Mouse (Mus musculus): Measurements from ENCODE around the gene Naa80. TPM values are rescaled to one million over a fixed set of nuclear protein-coding genes. Genes with fewer than 3 reads are reported as not detected.
A peak's percentile ranks its signal among the peaks of the same experiment; 100 is the strongest.

The Naa80 gene
- polyA plus RNA-seq, 1 experiment from 2014 or later: 15.1 TPM

GRCm38 (mm10) chr9:107625351-107626128, 46.9 kb downstream of the Naa80 start:
- peaks cover 5% of the 10 kb centered on the region for H3K36me3 ChIP-seq (ENCODE audit: control insufficient read depth, insufficient read depth)
- H3K9me3 ChIP-seq (replicated peaks; ENCODE audit: control insufficient read depth, low read length): no peaks in the 10 kb centered on the region
- peak overlapping the region; percentile 72 for H3K27ac ChIP-seq (ENCODE audit: low read length)
- no peak overlapping the region for H3K4me2 ChIP-seq (ENCODE audit: low read depth, low read length)
- peak overlapping the region; percentile 56 for H3K9ac ChIP-seq (ENCODE audit: low read length)
- H3K4me1 ChIP-seq (ENCODE audit: control insufficient read depth, insufficient read depth, low read length): peaks cover 78% of the 10 kb centered on the region
- H3K4me3 ChIP-seq (ENCODE audit: low read length): no peak overlapping the region
- 88% methylated on average over 12 of the region's 12 CpGs for WGBS
- H3K27me3 ChIP-seq (ENCODE audit: control insufficient read depth, insufficient read depth, low read length): no peaks in the 10 kb centered on the region
- no peak for ATAC-seq (replicated peaks; ENCODE audit: extremely low read depth, insufficient read depth, low FRiP score)

- Histone ChIP-seq H3K36me3 (ENCODE audit: control insufficient read depth, insufficient read depth) (peaks cover 5% of the 10 kb centered on the region), H3K4me1 (ENCODE audit: control insufficient read depth, insufficient read depth, low read length) (peaks cover 78% of the 10 kb centered on the region), H3K9me3 (replicated peaks; ENCODE audit: control insufficient read depth, low read length) (no peaks in the 10 kb centered on the region), H3K4me3 (ENCODE audit: low read length) (peak overlapping the region; percentile 4; the same call in 1 of the 2 replicates), H3K27ac (ENCODE audit: low read length) (peak overlapping the region; percentile 88), H3K4me2 (ENCODE audit: low read depth, low read length) (peak overlapping the region; percentile 26), H3K9ac (ENCODE audit: low read length) (peak overlapping the region; percentile 32), H3K27me3 (ENCODE audit: control insufficient read depth, insufficient read depth, low read length) (no peaks in the 10 kb centered on the region)
- ATAC-seq (replicated peaks; ENCODE audit: extremely low read depth, insufficient read depth, low FRiP score): no peak; the same call in 1 of the 2 replicates
- WGBS: 45% methylated on average over 15 of the region's 15 CpGs
Observed at GRCm38 (mm10) chr9:107626158-107626843, 47.6 kb downstream of the Naa80 start.

GRCm38 (mm10) chr9:107626844-107627277, 48.2 kb downstream of the Naa80 start:
- H3K4me3 ChIP-seq (ENCODE audit: low read length): peak overlapping the region; percentile 4; the same call in 1 of the 2 replicates

GRCm38 (mm10) chr9:107627387-107628255, 48.9 kb downstream of the Naa80 start:
- Histone ChIP-seq H3K4me3 (ENCODE audit: low read length) (no peak overlapping the region), H3K36me3 (ENCODE audit: control insufficient read depth, insufficient read depth) (peaks cover 2% of the 10 kb centered on the region; the same call in 1 of the 2 replicates), H3K4me2 (ENCODE audit: low read depth, low read length) (peak overlapping the region; percentile 45), H3K9me3 (replicated peaks; ENCODE audit: control insufficient read depth, low read length) (no peaks in the 10 kb centered on the region), H3K4me1 (ENCODE audit: control insufficient read depth, insufficient read depth, low read length) (peaks cover 85% of the 10 kb centered on the region), H3K27ac (ENCODE audit: low read length) (peak overlapping the region; percentile 88), H3K9ac (ENCODE audit: low read length) (peak overlapping the region; percentile 30), H3K27me3 (ENCODE audit: control insufficient read depth, insufficient read depth, low read length) (no peaks in the 10 kb centered on the region)
- ATAC-seq (replicated peaks; ENCODE audit: extremely low read depth, insufficient read depth, low FRiP score): no peak
- 31% methylated on average over 20 of the region's 20 CpGs for WGBS

More at GRCm38 (mm10) chr9:107626844-107627277, 48.2 kb downstream of the Naa80 start:
- Histone ChIP-seq H3K4me2 (ENCODE audit: low read depth, low read length) (peak overlapping the region; percentile 26), H3K27ac (ENCODE audit: low read length) (peak overlapping the region; percentile 88), H3K27me3 (ENCODE audit: control insufficient read depth, insufficient read depth, low read length) (no peaks in the 10 kb centered on the region), H3K36me3 (ENCODE audit: control insufficient read depth, insufficient read depth) (peaks cover 5% of the 10 kb centered on the region), H3K4me1 (ENCODE audit: control insufficient read depth, insufficient read depth, low read length) (peaks cover 80% of the 10 kb centered on the region), H3K9me3 (replicated peaks; ENCODE audit: control insufficient read depth, low read length) (no peaks in the 10 kb centered on the region), H3K9ac (ENCODE audit: low read length) (peak overlapping the region; percentile 30)
- peak; percentile 59 for ATAC-seq (replicated peaks; ENCODE audit: extremely low read depth, insufficient read depth, low FRiP score)
- 0% methylated on average over 2 of the region's 2 CpGs for WGBS

GRCm38 (mm10) chr9:107628721-107629410, 50.2 kb downstream of the Naa80 start:
- Histone ChIP-seq H3K4me1 (ENCODE audit: control insufficient read depth, insufficient read depth, low read length) (peaks cover 82% of the 10 kb centered on the region), H3K27ac (ENCODE audit: low read length) (peak overlapping the region; percentile 88), H3K9ac (ENCODE audit: low read length) (peak overlapping the region; percentile 53), H3K9me3 (replicated peaks; ENCODE audit: control insufficient read depth, low read length) (no peaks in the 10 kb centered on the region), H3K4me3 (ENCODE audit: low read length) (peak overlapping the region; percentile 6; the same call in 1 of the 2 replicates), H3K36me3 (ENCODE audit: control insufficient read depth, insufficient read depth) (peaks cover 2% of the 10 kb centered on the region; the same call in 1 of the 2 replicates), H3K4me2 (ENCODE audit: low read depth, low read length) (peak overlapping the region; percentile 45), H3K27me3 (ENCODE audit: control insufficient read depth, insufficient read depth, low read length) (no peaks in the 10 kb centered on the region)
- 47% methylated on average over 15 of the region's 15 CpGs for WGBS
- ATAC-seq (replicated peaks; ENCODE audit: extremely low read depth, insufficient read depth, low FRiP score): peak; percentile 8; the same call in 1 of the 2 replicates

GRCm38 (mm10) chr9:107629411-107629730, 50.7 kb downstream of the Naa80 start:
- Histone ChIP-seq H3K4me3 (ENCODE audit: low read length) (no peak overlapping the region), H3K9ac (ENCODE audit: low read length) (peak overlapping the region; percentile 53), H3K36me3 (ENCODE audit: control insufficient read depth, insufficient read depth) (peaks cover 2% of the 10 kb centered on the region; the same call in 1 of the 2 replicates), H3K9me3 (replicated peaks; ENCODE audit: control insufficient read depth, low read length) (no peaks in the 10 kb centered on the region), H3K4me1 (ENCODE audit: control insufficient read depth, insufficient read depth, low read length) (peaks cover 77% of the 10 kb centered on the region), H3K27me3 (ENCODE audit: control insufficient read depth, insufficient read depth, low read length) (no peaks in the 10 kb centered on the region), H3K4me2 (ENCODE audit: low read depth, low read length) (peak overlapping the region; percentile 45), H3K27ac (ENCODE audit: low read length) (peak overlapping the region; percentile 88)
- no peak for ATAC-seq (replicated peaks; ENCODE audit: extremely low read depth, insufficient read depth, low FRiP score)
- 51% methylated on average over 4 of the region's 4 CpGs for WGBS

- no peak for ATAC-seq (replicated peaks; ENCODE audit: extremely low read depth, insufficient read depth, low FRiP score)
- H3K9ac ChIP-seq (ENCODE audit: low read length): peak overlapping the region; percentile 53
- peak overlapping the region; percentile 45 for H3K4me2 ChIP-seq (ENCODE audit: low read depth, low read length)
- H3K9me3 ChIP-seq (replicated peaks; ENCODE audit: control insufficient read depth, low read length): no peaks in the 10 kb centered on the region
- no peaks in the 10 kb centered on the region for H3K27me3 ChIP-seq (ENCODE audit: control insufficient read depth, insufficient read depth, low read length)
- peak overlapping the region; percentile 88 for H3K27ac ChIP-seq (ENCODE audit: low read length)
- H3K4me1 ChIP-seq (ENCODE audit: control insufficient read depth, insufficient read depth, low read length): peaks cover 73% of the 10 kb centered on the region
- WGBS: 28% methylated on average over 14 of the region's 14 CpGs
- H3K36me3 ChIP-seq (ENCODE audit: control insufficient read depth, insufficient read depth): peaks cover 2% of the 10 kb centered on the region; the same call in 1 of the 2 replicates
- no peak overlapping the region for H3K4me3 ChIP-seq (ENCODE audit: low read length)
Observed at GRCm38 (mm10) chr9:107629901-107630425, 51.3 kb downstream of the Naa80 start.

- H3K36me3 ChIP-seq (ENCODE audit: control insufficient read depth, insufficient read depth): peaks cover 2% of the 10 kb centered on the region; the same call in 1 of the 2 replicates
- no peaks in the 10 kb centered on the region for H3K27me3 ChIP-seq (ENCODE audit: control insufficient read depth, insufficient read depth, low read length)
- H3K9me3 ChIP-seq (replicated peaks; ENCODE audit: control insufficient read depth, low read length): no peaks in the 10 kb centered on the region
- ATAC-seq (replicated peaks; ENCODE audit: extremely low read depth, insufficient read depth, low FRiP score): no peak
- peaks cover 68% of the 10 kb centered on the region for H3K4me1 ChIP-seq (ENCODE audit: control insufficient read depth, insufficient read depth, low read length)
- peak overlapping the region; percentile 45 for H3K4me2 ChIP-seq (ENCODE audit: low read depth, low read length)
- 17% methylated on average over 4 of the region's 4 CpGs for WGBS
- H3K4me3 ChIP-seq (ENCODE audit: low read length): no peak overlapping the region
- H3K9ac ChIP-seq (ENCODE audit: low read length): peak overlapping the region; percentile 53
- peak overlapping the region; percentile 88 for H3K27ac ChIP-seq (ENCODE audit: low read length)
Observed at GRCm38 (mm10) chr9:107630576-107630975, 51.9 kb downstream of the Naa80 start.
